Mouse (Mus musculus) retina, postnatal 7 days (tissue): ENCODE data around the gene Eras.
"Not testable (repeated sequence)": the region's sequence is repeated elsewhere in the genome, so short reads cannot be mapped to it uniquely, and the experiment has no call there.

Experiments used
- DNase-seq: peaks from one replicate; pipeline ENCODE4 v3.0.0-alpha.2; 2012; ENCODE audit warnings: low read depth, low spot score

Eras gene

DNA sequence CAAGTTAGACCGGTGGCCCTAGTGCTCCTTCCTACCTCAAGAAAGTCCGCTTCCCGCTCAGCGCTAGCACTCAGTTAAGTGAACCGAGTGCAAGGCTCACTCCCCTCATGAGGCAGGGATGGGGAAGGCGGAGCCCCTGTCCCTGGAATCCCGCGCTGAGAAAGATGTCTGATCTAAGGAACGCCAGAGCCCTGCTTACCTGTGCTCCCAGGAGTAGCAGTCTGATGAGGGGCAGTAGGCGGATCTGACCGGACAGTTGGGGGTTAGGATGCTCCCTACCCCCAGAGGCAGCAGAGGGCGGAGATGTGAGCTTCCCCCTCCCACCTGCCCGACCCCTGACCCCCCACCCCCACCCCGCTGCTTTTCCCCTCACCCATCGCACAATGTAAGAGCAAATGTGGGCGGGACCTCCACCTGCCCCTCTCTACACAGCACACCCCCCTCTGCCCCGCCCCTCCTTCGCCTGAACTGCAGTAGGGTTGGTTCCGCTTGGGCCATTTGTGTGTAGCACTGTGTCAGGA lies at the start of gene Eras:
Eras (minus strand) TSS at position 338 of the 521 bp plus-strand sequence.
- no peak for DNase-seq

GRCm38 (mm10) chrX:7977892-7978291 lies 49.5 kb upstream of the Eras start, which contains the start of gene Gata1:
Gene Gata1, minus strand, starts transcription at chrX:7978071.
- no peak for DNase-seq

DNA sequence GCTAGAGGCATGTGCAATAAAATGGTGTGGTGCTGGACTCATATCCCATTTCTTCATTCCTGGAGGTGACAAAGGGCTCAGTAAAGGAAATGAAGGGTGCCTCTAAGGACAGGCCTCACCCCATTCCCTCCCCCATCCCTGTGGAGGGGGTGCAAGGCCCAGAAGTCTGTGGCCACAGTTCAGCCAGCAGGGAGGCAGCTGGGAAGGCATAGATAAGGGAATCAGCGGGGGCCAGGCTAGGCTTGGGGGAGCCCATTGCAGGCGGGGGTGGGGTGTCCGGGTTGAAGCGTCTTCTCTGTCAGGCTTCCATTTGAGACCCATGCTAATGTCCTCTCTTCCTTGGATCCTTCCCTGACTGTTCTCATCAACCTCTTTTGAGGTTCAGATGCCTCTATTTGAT lies 42.9 kb upstream of the Eras start:
- DNase-seq, result no peak

GRCm38 (mm10) chrX:7968899-7969298 lies 40.5 kb upstream of the Eras start:
- no peak for DNase-seq

GRCm38 (mm10) chrX:7968226-7968625 lies 39.8 kb upstream of the Eras start:
- DNase-seq, result no peak

- DNase-seq, result no peak
These were observed 39.3 kb upstream of the Eras start for GRCm38 (mm10) chrX:7967596-7968201.

GRCm38 (mm10) chrX:7966161-7966560 lies 37.8 kb upstream of the Eras start:
- no peak for DNase-seq

GRCm38 (mm10) chrX:7963829-7964626 lies 35.6 kb upstream of the Eras start:
- no peak for DNase-seq

DNA sequence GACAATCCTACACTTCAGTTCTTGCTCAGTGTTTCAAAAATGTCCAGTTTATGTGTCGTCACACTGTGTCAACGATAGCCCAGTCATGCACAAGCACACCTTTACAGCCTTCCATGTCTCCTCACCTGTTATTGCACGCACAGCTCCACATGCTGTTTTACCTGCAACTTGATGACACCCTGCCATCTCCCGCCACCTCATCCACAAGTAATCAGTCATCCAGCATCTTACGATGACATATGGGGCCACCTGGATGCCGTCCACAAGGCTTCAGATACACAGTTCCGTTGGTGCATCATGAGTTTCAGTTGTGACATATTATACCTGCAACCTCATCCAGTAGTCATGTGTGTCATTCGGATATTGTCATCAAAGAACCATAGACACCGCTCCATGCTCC lies 30.5 kb upstream of the Eras start:
- no peak for DNase-seq

GRCm38 (mm10) chrX:7950091-7950490 lies 21.7 kb upstream of the Eras start:
- no peak for DNase-seq

DNA sequence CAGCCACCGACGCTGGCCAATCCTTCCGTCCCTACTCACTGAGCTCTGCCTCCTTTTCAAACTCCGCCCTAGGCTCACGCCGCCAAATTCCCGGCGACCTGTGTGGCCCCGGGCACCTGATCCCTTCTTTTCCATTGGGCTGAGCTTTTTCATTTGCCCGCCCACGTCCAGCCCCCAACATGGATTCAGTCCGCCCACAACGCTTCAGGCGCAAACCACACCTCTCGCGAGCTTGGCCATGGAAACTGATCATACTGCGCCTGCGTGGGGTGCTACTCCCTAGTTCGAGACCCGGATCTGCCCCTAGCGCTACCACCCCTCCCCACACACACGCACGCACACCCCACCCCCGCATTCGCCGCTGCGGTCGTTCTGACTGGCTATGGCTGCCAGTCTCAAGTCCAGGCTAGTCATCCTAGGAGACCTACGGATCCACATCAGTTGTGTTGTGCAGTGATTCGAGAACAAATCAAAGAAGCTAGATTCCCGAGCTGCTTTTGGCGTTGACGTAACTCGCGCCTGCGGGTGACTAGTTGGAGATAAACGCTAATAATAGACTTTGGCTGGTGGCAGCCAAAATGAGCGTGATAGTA lies 19.6 kb upstream of the Eras start:
- peak; percentile 87 for DNase-seq

DNA sequence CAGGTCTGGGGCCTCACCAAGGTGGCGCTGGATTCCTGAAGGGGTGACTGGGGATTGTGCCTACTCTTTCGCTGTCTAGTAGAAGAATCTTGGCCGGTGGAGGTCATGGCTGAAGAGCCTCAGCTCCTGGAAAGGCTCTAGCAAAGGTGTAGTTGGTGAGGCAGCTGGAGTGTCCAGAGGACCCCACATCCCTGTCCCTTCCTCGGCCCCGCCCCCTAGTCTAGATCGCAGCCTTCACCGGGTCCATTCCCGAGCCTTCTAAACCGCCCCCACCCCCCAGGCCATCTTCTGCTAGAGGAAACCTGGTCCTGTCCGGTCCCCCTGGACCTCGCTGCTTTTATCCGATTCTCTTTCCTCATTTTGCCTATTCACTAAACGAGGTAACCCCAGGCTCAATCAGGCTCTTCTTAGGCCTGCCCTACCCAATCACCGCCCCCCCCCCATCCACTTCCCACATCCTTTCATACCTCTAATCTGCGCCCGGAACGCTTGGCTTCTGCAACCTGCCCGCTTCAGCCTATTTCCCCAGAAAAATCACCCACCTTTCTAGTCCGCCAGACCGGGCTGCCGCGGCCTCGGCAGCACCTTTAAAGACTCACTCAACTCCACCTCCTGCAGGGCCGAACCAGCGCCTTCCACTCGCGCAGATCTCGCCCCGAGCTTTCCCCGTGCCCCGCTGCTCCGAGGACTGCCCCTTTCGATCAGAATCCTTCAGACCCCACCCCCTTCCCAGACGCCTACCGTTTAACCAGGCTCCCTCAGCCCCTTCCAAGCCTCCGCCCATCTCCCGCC lies 18.9 kb upstream of the Eras start, which contains the start of gene Hdac6:
Hdac6 (minus strand) TSS at position 782 of the 792 bp plus-strand sequence.
- DNase-seq, result no peak

- no peak for DNase-seq
These were observed 17.2 kb upstream of the Eras start for GRCm38 (mm10) chrX:7945618-7946017.

DNA sequence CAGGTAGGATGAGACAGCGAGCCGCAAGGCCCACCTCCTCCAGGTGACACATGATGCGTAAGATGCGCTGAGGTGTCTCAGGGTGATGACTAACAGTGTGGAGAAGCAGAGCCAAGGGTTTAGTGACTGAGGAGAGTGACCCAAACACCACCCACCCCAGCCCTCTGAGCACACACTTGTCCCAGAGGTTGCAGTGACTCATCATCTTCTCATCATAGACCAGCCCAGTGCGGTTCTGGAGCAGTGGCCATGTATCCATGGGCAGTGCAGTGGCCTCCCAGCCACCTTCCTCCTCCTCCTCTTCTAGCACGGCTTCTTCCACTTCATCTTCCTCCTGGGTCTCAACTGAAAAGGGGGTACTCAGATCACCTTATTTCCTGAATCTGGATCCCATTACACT lies 9.3 kb upstream of the Eras start:
- DNase-seq, result no peak

DNA sequence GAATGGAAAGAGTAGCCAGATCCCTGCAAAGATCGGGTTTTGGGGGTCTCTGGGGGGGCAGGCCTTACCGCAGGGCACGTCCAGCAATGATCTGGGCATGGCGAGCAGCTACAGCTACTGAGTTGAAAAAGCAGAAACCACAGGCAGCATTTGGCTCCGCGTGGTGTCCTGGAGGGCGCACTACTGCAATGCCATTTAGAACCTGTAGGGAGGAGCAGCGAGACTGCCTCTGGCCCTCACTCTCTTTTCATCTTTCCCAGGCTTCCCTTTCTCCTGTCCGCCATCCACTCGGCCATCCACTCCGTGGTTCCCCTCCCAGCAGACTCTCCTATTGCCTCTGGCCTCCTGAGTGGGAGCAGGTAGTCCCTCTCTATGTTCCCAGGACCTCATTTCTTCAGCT lies 8.5 kb upstream of the Eras start:
- no peak for DNase-seq

- no peak for DNase-seq
These were observed 1.3 kb downstream of the Eras start for GRCm38 (mm10) chrX:7927116-7927515.

DNA sequence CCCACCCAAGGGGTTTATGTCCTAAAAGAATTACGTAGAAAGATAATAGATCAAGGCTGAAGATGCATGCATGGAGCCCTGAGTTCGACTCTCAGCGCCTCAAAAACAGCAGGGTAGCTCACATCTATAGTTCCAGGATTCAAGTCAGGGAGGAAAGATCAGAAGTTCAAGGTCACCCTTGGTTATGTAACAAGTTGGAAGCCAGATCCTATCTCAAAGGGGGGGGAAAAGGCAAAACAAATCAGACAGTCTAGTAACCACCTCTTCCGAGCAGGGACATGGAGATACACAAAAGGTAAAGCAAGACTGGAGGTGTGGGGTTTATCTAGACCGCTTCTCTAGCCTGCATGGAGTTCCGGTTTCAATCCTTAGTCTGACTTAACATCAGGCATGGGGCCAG lies 2.1 kb downstream of the Eras start:
- DNase-seq, result no peak

- DNase-seq, result no peak
These were observed 6.4 kb downstream of the Eras start for GRCm38 (mm10) chrX:7922032-7922431.

DNA sequence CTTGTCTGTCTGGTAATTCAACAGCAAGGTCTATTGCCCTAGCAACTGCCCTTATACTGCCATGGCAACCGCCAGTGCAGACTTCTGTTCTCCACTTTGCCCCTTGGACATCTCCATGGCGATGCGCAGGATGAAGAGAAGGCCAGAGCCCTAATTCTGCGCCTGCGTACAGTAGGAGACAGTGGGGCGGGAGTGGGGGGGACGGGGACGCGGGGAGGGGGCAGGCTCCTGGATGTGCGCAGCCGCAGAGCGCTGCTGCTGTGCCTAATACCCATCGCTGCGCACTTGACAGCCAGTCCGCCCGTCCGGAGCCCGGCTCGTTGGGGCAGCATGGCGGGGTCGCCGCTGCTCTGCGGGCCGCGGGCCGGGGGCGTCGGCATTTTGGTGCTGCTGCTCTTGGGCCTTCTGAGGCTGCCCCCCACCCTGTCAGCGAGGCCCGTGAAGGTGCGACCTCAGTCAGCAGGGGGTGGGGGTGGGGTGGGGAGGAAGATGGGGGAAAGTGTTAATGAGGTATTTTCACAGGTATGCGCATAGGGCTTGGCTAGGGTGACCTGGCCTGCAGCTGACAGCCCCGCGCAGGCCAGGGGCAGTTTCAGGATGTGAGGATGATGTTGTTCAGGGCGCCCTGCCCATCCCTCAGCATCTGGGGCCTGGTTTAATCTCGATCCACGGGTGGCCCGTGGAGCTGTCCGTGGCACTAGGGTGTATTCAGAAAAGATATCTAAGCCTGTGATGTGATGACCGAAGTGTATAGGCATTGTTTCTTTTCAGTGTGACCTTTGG lies 8.6 kb downstream of the Eras start, which contains the start of gene Pcsk1n:
Pcsk1n (plus strand) TSS at position 222 of the 783 bp plus-strand sequence.
- peak; percentile 48 for DNase-seq

DNA sequence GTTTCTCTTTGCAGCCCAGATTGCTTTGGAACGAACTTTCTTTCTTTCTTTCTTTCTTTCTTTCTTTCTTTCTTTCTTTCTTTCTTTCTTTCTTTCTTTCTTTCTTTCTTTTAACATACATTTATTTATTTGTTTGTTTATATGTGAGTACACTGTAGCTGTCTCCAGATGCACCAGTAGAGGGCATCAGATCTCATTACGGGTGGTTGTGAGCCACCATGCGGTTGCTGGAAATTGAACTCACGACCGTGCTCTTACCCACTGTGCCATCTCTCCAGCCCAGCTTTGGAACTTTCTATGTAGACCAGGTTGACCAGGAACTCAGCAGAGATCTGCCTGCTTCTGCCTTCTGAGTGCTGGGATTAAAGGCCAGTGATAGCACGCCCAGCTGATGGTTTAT lies 10.4 kb downstream of the Eras start:
- not testable (repeated sequence) for DNase-seq

DNA sequence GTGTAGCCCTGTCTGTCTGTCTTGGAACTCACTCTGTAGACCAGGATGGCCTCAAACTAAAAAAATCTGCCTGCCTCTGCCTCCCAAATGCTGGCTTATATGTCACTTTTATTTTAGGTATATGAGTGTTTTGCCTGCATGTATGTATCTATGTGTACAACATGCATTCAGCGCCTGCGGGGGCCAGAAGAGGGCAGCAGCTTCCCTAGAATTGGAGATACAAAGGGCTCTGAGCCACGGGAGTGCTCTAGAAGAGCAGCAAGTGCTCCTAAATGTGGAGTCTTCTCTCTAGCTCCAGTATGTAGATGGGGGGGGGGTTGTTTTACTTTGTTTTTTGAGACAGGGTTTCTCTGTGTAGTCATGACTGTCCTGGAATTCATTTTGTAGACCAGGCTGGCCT lies 12.7 kb downstream of the Eras start:
- not testable (repeated sequence) for DNase-seq
